Mouse (Mus musculus) hindbrain, postnatal 0 days (tissue): ENCODE results near the gene Slc7a5. TPM values are rescaled to one million over a fixed set of nuclear protein-coding genes. Genes with fewer than 3 reads are reported as not detected.

ENCODE experiments used
- ATAC-seq: fragments of 200-750 bp; cut with Nextera tagmentation; 2 replicates; pipeline ENCODE4 v1.8.0; 2017; ENCODE audit warnings: mild to moderate bottlenecking, moderate TSS enrichment, moderate library complexity
- DNase-seq: peaks from one replicate; pipeline ENCODE4 v3.0.0-alpha.2; 2015; ENCODE audit warnings: low spot score
- H3K27ac ChIP-seq: fragments of 300-500 bp; sonication (generic); 2 replicates; pipeline ENCODE4 v1.5.1; 2014; ENCODE audit warnings: mild to moderate bottlenecking
- H3K27me3 ChIP-seq: fragments of 300-500 bp; sonication (generic); 2 replicates; pipeline ENCODE4 v1.6.1; 2014; ENCODE audit warnings: low read length, mixed read lengths; ENCODE audit not compliant: insufficient read depth
- H3K36me3 ChIP-seq: fragments of 300-500 bp; sonication (generic); 2 replicates; pipeline ENCODE4 v1.6.1; 2014; ENCODE audit warnings: low read length, mixed read lengths; ENCODE audit not compliant: insufficient read depth
- H3K4me1 ChIP-seq: fragments of 300-500 bp; sonication (generic); 2 replicates; pipeline ENCODE4 v1.6.1; 2014; ENCODE audit warnings: antibody characterized with exemption, low read length, mixed read lengths; ENCODE audit not compliant: insufficient read depth
- H3K4me2 ChIP-seq: fragments of 300-500 bp; sonication (generic); 2 replicates; pipeline ENCODE4 v1.6.1; 2014; ENCODE audit warnings: low read depth, mild to moderate bottlenecking, low read length, moderate library complexity, mixed read lengths
- H3K4me3 ChIP-seq: fragments of 300-500 bp; sonication (generic); 2 replicates; pipeline ENCODE4 v1.5.1; 2014; ENCODE audit warnings: low read length
- H3K9ac ChIP-seq: fragments of 300-500 bp; sonication (generic); replicated peaks from 2 replicates; pipeline ENCODE4 v1.6.1; 2014; ENCODE audit warnings: mild to moderate bottlenecking, low read length, moderate library complexity, mixed read lengths
- H3K9me3 ChIP-seq: fragments of 300-500 bp; sonication (generic); 2 replicates; pipeline ENCODE4 v1.6.1; 2016; ENCODE audit warnings: low read length, mixed read lengths
- CTCF ChIP-seq: IDR thresholded peaks from 2 replicates; pipeline ENCODE4 v1.5.1; 2016; ENCODE audit warnings: antibody characterized with exemption, control low read depth, low read depth
- WGBS: fragments of 180-500 bp; shearing (Covaris S2); extraction: QIAGEN DNeasy Blood & Tissue Kit; methylation state at CpG from one replicate; pipeline ENCODE4 v1.1.7; 2014; 5-methylcytosine and 5-hydroxymethylcytosine counted together
- polyA plus RNA-seq: library from polyadenylated mRNA; unstranded; fragments of >200 nt; fragmentation: Nextera tagmentation; extraction: Ambion mirVana; gene quantifications from 2 replicates; pipeline ENCODE4 v1.2.1, GENCODE M21; 2015
- total RNA-seq: library from RNA; depleted of rRNA; stranded (reverse); fragments of >200 nt; gene quantifications from 2 replicates; pipeline ENCODE4 v1.2.3, GENCODE M21; 2014

Gene Slc7a5
- total and polyA plus RNA-seq, 2 experiments from 2014 or later, result 72.1 to 148 TPM

DNA sequence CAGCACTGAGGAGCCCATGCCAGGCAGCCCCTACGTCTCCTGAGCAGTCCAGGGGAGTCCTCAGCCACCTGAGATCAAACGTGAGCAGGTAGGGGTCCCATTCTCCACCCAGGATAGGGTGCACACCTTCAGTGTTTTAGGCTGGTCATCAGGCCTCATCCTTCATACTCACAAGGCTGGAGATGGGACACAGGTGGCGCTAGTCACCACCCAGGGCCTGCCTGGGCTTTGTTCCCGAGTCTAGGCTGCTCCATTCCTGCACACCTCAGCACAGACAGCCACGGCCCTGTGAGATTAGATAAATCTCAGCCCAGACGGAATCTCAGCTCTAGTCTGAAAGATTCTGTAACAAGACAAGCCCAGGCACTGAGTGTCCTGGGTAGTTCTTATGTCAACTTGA is 3.5 kb downstream of the Slc7a5 start:
- Histone ChIP-seq H3K9ac (peak overlapping the region; percentile 76; the same call in 1 of the 2 replicates), H3K4me3 (peak overlapping the region; percentile 69), H3K27me3 (no peaks in the 10 kb centered on the region), H3K36me3 (no peaks in the 10 kb centered on the region), H3K9me3 (no peaks in the 10 kb centered on the region), H3K4me1 (peaks cover 25% of the 10 kb centered on the region), H3K27ac (no peak overlapping the region), H3K4me2 (peak overlapping the region; percentile 86)
- no peak for ATAC-seq
- 65% methylated on average over 6 of the region's 6 CpGs for WGBS
- no peak for TF ChIP-seq CTCF
- no peak for DNase-seq

GRCm38 (mm10) chr8:121901498-121902236 is 5.8 kb downstream of the Slc7a5 start:
- H3K36me3 ChIP-seq, result no peaks in the 10 kb centered on the region
- no peak for ATAC-seq
- H3K4me1 ChIP-seq, result peaks cover 45% of the 10 kb centered on the region
- TF ChIP-seq CTCF, result no peak
- no peaks in the 10 kb centered on the region for H3K9me3 ChIP-seq
- peak overlapping the region; percentile 10; the same call in 1 of the 2 replicates for H3K9ac ChIP-seq
- peak overlapping the region; percentile 86 for H3K4me2 ChIP-seq
- no peak for DNase-seq
- no peaks in the 10 kb centered on the region for H3K27me3 ChIP-seq
- 0 out of 2 replicates have a peak overlapping the region, but pooled peaks have one; percentile 38 for H3K27ac ChIP-seq
- whole genome bisulfite sequencing, result 47% methylated on average over 8 of the region's 8 CpGs
- peak overlapping the region; percentile 1; the same call in 1 of the 2 replicates for H3K4me3 ChIP-seq

GRCm38 (mm10) chr8:121899180-121900044 is 8.1 kb downstream of the Slc7a5 start:
- Histone ChIP-seq H3K9ac (no peak overlapping the region), H3K27me3 (no peaks in the 10 kb centered on the region), H3K27ac (peak overlapping the region; percentile 33; the same call in 1 of the 2 replicates), H3K4me3 (no peak overlapping the region), H3K36me3 (0 out of 2 replicates have a peak, but pooled peaks cover 17% of the 10 kb centered on the region), H3K4me1 (peaks cover 37% of the 10 kb centered on the region; the same call in 1 of the 2 replicates), H3K9me3 (no peaks in the 10 kb centered on the region), H3K4me2 (no peak overlapping the region)
- WGBS, result 65% methylated on average over 18 of the region's 18 CpGs
- no peak for ATAC-seq
- no peak for TF ChIP-seq CTCF
- no peak for DNase-seq

DNA sequence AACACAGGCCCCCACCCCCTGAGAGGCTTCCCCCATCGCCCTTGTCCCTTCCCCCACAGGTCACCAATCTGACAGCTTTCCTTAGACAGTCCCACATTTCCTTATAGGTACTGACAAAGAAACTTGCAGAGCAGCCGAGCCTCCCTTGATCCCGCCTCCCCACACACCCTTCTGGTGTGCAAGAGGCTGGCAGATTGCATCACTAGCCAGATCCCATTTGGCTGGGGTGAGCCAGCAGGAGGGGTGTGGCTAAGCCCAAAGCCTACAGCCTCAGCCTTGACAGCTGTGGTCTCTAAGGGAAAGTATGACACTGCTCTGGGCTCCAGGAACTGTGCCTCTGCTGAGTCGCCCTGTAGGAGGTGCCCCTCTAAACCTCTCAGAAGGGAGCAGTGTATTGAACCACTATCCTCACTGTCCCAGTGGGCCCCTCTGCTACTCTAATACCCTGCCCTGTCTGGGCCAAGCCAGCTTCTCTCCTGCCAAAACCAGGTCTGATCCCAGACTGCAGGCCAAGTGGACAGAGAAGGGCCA is 9.0 kb downstream of the Slc7a5 start:
- 0 out of 2 replicates have a peak, but pooled peaks cover 17% of the 10 kb centered on the region for H3K36me3 ChIP-seq
- TF ChIP-seq CTCF, result peak; percentile 30
- H3K9ac ChIP-seq, result peak overlapping the region; percentile 9; the same call in 1 of the 2 replicates
- DNase-seq (peak; percentile 74), ATAC-seq (peak; percentile 86)
- no peaks in the 10 kb centered on the region for H3K27me3 ChIP-seq
- H3K9me3 ChIP-seq, result no peaks in the 10 kb centered on the region
- 4% methylated on average over 4 of the region's 4 CpGs for WGBS
- H3K27ac ChIP-seq, result peak overlapping the region; percentile 68
- H3K4me2 ChIP-seq, result peak overlapping the region; percentile 29; the same call in 1 of the 2 replicates
- H3K4me1 ChIP-seq, result peaks cover 30% of the 10 kb centered on the region; the same call in 1 of the 2 replicates
- 0 out of 2 replicates have a peak overlapping the region, but pooled peaks have one; percentile 3 for H3K4me3 ChIP-seq

DNA sequence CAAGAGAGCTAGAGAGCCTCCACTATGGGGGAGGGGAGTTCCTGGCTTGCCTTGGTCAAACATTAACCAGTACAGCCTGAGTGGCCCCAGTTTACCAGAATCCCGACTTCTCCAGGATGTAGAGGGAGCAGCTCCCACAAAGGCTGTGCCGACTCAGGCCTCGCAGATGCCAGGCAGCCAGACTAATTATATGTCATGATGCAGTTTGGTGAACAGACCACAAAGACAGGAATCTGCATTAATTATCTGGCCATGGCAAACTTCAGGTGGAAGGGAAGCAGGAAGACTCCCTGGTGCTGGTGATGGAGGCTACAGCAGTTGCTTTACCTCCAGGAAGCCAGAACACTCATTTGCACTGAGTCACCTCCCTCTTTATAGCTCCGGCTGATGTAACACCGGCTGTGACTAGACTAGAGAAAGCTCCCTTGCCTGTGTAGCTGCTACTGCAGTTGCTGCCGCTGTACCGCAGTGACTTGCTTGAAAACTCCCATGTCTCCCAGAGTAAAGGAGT is 9.6 kb downstream of the Slc7a5 start:
- no peaks in the 10 kb centered on the region for H3K27me3 ChIP-seq
- TF ChIP-seq CTCF, result no peak
- H3K4me2 ChIP-seq, result peak overlapping the region; percentile 29; the same call in 1 of the 2 replicates
- WGBS, result 16% methylated on average over 7 of the region's 7 CpGs
- 0 out of 2 replicates have a peak overlapping the region, but pooled peaks have one; percentile 3 for H3K4me3 ChIP-seq
- DNase-seq (peak; percentile 50), ATAC-seq (peak; percentile 48; the same call in 1 of the 2 replicates)
- H3K9me3 ChIP-seq, result no peaks in the 10 kb centered on the region
- H3K4me1 ChIP-seq, result peaks cover 27% of the 10 kb centered on the region; the same call in 1 of the 2 replicates
- peak overlapping the region; percentile 68 for H3K27ac ChIP-seq
- H3K36me3 ChIP-seq, result 0 out of 2 replicates have a peak, but pooled peaks cover 17% of the 10 kb centered on the region
- peak overlapping the region; percentile 9; the same call in 1 of the 2 replicates for H3K9ac ChIP-seq

GRCm38 (mm10) chr8:121897205-121897604 is 10.3 kb downstream of the Slc7a5 start:
- peak overlapping the region; percentile 29; the same call in 1 of the 2 replicates for H3K9ac ChIP-seq
- ATAC-seq, result no peak
- no peak for DNase-seq
- peaks cover 27% of the 10 kb centered on the region; the same call in 1 of the 2 replicates for H3K4me1 ChIP-seq
- H3K4me2 ChIP-seq, result no peak overlapping the region
- no peaks in the 10 kb centered on the region for H3K9me3 ChIP-seq
- peak overlapping the region; percentile 68; the same call in 1 of the 2 replicates for H3K27ac ChIP-seq
- peaks cover 17% of the 10 kb centered on the region; the same call in 1 of the 2 replicates for H3K36me3 ChIP-seq
- WGBS, result 77% methylated on average over 9 of the region's 9 CpGs
- no peak overlapping the region for H3K4me3 ChIP-seq
- TF ChIP-seq CTCF, result no peak
- H3K27me3 ChIP-seq, result no peaks in the 10 kb centered on the region
